10 mouse cellular contexts compared by ENCODE assay signal in the genomic region with DNA sequence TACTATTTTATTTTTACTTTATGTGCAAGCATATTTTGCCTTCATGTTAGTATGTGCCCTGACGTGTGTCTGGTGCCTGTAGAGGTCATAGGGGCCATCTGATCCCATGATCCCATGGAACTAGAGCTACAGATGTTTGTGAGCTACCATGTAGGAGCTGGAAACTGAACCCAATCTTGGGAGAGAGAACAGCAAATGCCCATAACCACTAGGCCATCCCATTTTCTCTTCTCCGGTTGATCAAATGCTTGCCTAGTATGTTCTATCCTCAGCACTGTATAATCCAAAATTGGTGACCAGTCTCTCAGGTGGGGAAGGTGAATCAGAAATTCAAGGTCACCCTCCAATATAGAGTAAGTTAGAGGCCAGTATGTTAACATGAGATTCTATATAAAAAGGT. TPM values are rescaled to one million over a fixed set of nuclear protein-coding genes. Genes with fewer than 3 reads are reported as not detected.
DNase-seq lines count a peak whose midpoint lies in the region; ATAC-seq and TF ChIP-seq lines count a peak whose summit lies in the region.
"Had no signal": no experiment of that assay in that cellular context is flagged by ENCODE, and none has a peak within 500 bp of the region (broad histone marks: within the 10 kb centered on the region; RNA-seq: fewer than 3 reads in every experiment).

No protein-coding gene starts in this region.

- no peak overlapping the region for H3K27ac ChIP-seq in lung, embryonic 14.5 days (ENCODE audit: low read depth)
- H3K27ac ChIP-seq in forebrain, embryonic 16.5 days (ENCODE audit: low read length), result no peak overlapping the region
- H3K27ac ChIP-seq in liver, embryonic 13.5 days, result no peak overlapping the region
- no peak overlapping the region for H3K27ac ChIP-seq in stomach, embryonic 15.5 days

- 0 out of 2 replicates have a peak, but pooled peaks cover 2% of the 10 kb centered on the region for H3K4me1 ChIP-seq in lung, embryonic 14.5 days (ENCODE audit: insufficient read depth)
- peaks cover 8% of the 10 kb centered on the region; the same call in 1 of the 2 replicates for H3K4me1 ChIP-seq in lung, adult 2 months (ENCODE audit: control insufficient read depth, insufficient read depth, low read length)
- H3K4me1 ChIP-seq in forebrain, embryonic 16.5 days (replicated peaks; ENCODE audit: control insufficient read depth, insufficient read depth, low read length), result peaks cover 10% of the 10 kb centered on the region
- H3K4me1 ChIP-seq in liver, embryonic 13.5 days (replicated peaks), result peaks cover 57% of the 10 kb centered on the region
- no peaks in the 10 kb centered on the region for H3K4me1 ChIP-seq in stomach, embryonic 15.5 days

- no peak for ATAC-seq in lung, embryonic 14.5 days (ENCODE audit: insufficient read depth)
- ATAC-seq in forebrain, embryonic 16.5 days, result no peak
- no peak for ATAC-seq in liver, embryonic 13.5 days (ENCODE audit: low read depth)
- no peak for ATAC-seq in stomach, embryonic 15.5 days (ENCODE audit: insufficient read depth, low FRiP score, low read depth)

- 70% methylated on average over 2 of the region's 2 CpGs for WGBS in lung, embryonic 14.5 days
- 74% methylated on average over 2 of the region's 2 CpGs for WGBS in lung, adult 2 months
- 70% methylated on average over 2 of the region's 2 CpGs for WGBS in forebrain, embryonic 16.5 days
- 71% methylated on average over 2 of the region's 2 CpGs for WGBS in liver, embryonic 13.5 days (ENCODE audit: insufficient replicate concordance)
- whole genome bisulfite sequencing in stomach, embryonic 15.5 days, result 56% methylated on average over 2 of the region's 2 CpGs

- H3K27me3 ChIP-seq in lung, embryonic 14.5 days (ENCODE audit: insufficient read depth, low read length), result no peaks in the 10 kb centered on the region
- H3K27me3 ChIP-seq in forebrain, embryonic 16.5 days (replicated peaks; ENCODE audit: control insufficient read depth, insufficient read depth, low read length), result no peaks in the 10 kb centered on the region
- no peaks in the 10 kb centered on the region for H3K27me3 ChIP-seq in liver, embryonic 13.5 days
- H3K27me3 ChIP-seq in stomach, embryonic 15.5 days (replicated peaks), result no peaks in the 10 kb centered on the region

- no peaks in the 10 kb centered on the region for H3K36me3 ChIP-seq in lung, embryonic 14.5 days (ENCODE audit: insufficient read depth)
- no peaks in the 10 kb centered on the region for H3K36me3 ChIP-seq in forebrain, embryonic 16.5 days (ENCODE audit: control insufficient read depth, insufficient read depth)
- no peaks in the 10 kb centered on the region for H3K36me3 ChIP-seq in liver, embryonic 13.5 days
- H3K36me3 ChIP-seq in stomach, embryonic 15.5 days, result no peaks in the 10 kb centered on the region

- H3K4me3 ChIP-seq in lung, embryonic 14.5 days (ENCODE audit: low read depth, low read length), result peak overlapping the region; percentile 81
- no peak overlapping the region for H3K4me3 ChIP-seq in lung, adult 2 months (replicated peaks; ENCODE audit: extremely low read depth, low read depth, low read length)
- peak overlapping the region; percentile 78 for H3K4me3 ChIP-seq in forebrain, embryonic 16.5 days (replicated peaks; ENCODE audit: low read length)
- peak overlapping the region; percentile 89 for H3K4me3 ChIP-seq in liver, embryonic 13.5 days (replicated peaks)
- 0 out of 2 replicates have a peak overlapping the region, but pooled peaks have one; percentile 88 for H3K4me3 ChIP-seq in stomach, embryonic 15.5 days (replicated peaks)

- no peak for DNase-seq in lung, embryonic 14.5 days
- DNase-seq in lung, adult 2 months, result no peak
- no peak for DNase-seq in liver, embryonic 13.5 days
- no peak for DNase-seq in urinary bladder, postnatal 4 days (ENCODE audit: low spot score in 2 of 2)
- DNase-seq in cerebellum, postnatal 14 days, result no peak
- DNase-seq: adrenal gland, adult 2 months; cerebellum, postnatal 25 days; kidney, postnatal 10 days had no signal

- TF ChIP-seq POLR2A in lung, adult 2 months (IDR thresholded peaks at IDR 0.05; ENCODE audit: borderline replicate concordance, extremely low read depth, low read depth, low read length), result no peak

- H3K4me2 ChIP-seq in lung, embryonic 14.5 days, result peak overlapping the region; percentile 64
- H3K4me2 ChIP-seq in forebrain, embryonic 16.5 days (ENCODE audit: low read length), result peak overlapping the region; percentile 43
- H3K4me2 ChIP-seq in liver, embryonic 13.5 days, result peak overlapping the region; percentile 80
- H3K4me2 ChIP-seq in stomach, embryonic 15.5 days, result 0 out of 2 replicates have a peak overlapping the region, but pooled peaks have one; percentile 79

- no peak overlapping the region for H3K9ac ChIP-seq in lung, embryonic 14.5 days
- H3K9ac ChIP-seq in forebrain, embryonic 16.5 days (replicated peaks; ENCODE audit: low read depth, low read length), result no peak overlapping the region
- peak overlapping the region; percentile 61 for H3K9ac ChIP-seq in liver, embryonic 13.5 days
- H3K9ac ChIP-seq in stomach, embryonic 15.5 days, result no peak overlapping the region

- no peaks in the 10 kb centered on the region for H3K9me3 ChIP-seq in lung, embryonic 14.5 days (ENCODE audit: low read depth, low read length)
- H3K9me3 ChIP-seq in forebrain, embryonic 16.5 days (ENCODE audit: control insufficient read depth, low read length), result no peaks in the 10 kb centered on the region
- no peaks in the 10 kb centered on the region for H3K9me3 ChIP-seq in liver, embryonic 13.5 days (replicated peaks)
- no peaks in the 10 kb centered on the region for H3K9me3 ChIP-seq in stomach, embryonic 15.5 days

- TF ChIP-seq CTCF in lung, embryonic 14.5 days (IDR thresholded peaks at IDR 0.05; ENCODE audit: low read depth), result no peak
- no peak for TF ChIP-seq CTCF in lung, adult 2 months (IDR thresholded peaks at IDR 0.05; ENCODE audit: insufficient read depth, low read length)

RNA-seq across cellular contexts. Expression of a gene that starts 2.7 kb away (rescaled TPM):
- polyA plus RNA-seq in lung, embryonic 14.5 days (2014; fragmentation: Nextera tagmentation; extraction: Ambion mirVana), result 13.5 and 16.3 TPM in 2 replicates
- polyA plus RNA-seq in lung, adult 2 months (2012; rRNA removed), result 0.68 and 3.3 TPM in 2 replicates
- 14.7 and 18.2 TPM in 2 replicates for polyA plus RNA-seq in forebrain, embryonic 16.5 days (2015; fragmentation: Nextera tagmentation; extraction: Ambion mirVana)
- 4.1 and 5.3 TPM in 2 replicates for polyA plus RNA-seq in liver, embryonic 13.5 days (2015; fragmentation: Nextera tagmentation; extraction: Ambion mirVana)
- polyA plus RNA-seq in stomach, embryonic 15.5 days (2015; fragmentation: Nextera tagmentation; extraction: Ambion mirVana), result 7.2 and 9.3 TPM in 2 replicates

RNA-seq across cellular contexts. Expression of a gene that starts 2.9 kb away (rescaled TPM):
- 4.0 and 5.9 TPM in 2 replicates for polyA plus RNA-seq in lung, embryonic 14.5 days (2014; fragmentation: Nextera tagmentation; extraction: Ambion mirVana)
- 7.2 and 14.4 TPM in 2 replicates for polyA plus RNA-seq in lung, adult 2 months (2012; rRNA removed)
- polyA plus RNA-seq in forebrain, embryonic 16.5 days (2015; fragmentation: Nextera tagmentation; extraction: Ambion mirVana), result 0.68 and 0.84 TPM in 2 replicates
- polyA plus RNA-seq in liver, embryonic 13.5 days (2015; fragmentation: Nextera tagmentation; extraction: Ambion mirVana), result 1.5 and 2.0 TPM in 2 replicates
- 6.5 TPM in 2 replicates for polyA plus RNA-seq in stomach, embryonic 15.5 days (2015; fragmentation: Nextera tagmentation; extraction: Ambion mirVana)
